Mouse (Mus musculus) heart, adult 18-20 months (tissue): ENCODE results near the gene Ctnnd2. TPM values are rescaled to one million over a fixed set of nuclear protein-coding genes. Genes with fewer than 3 reads are reported as not detected.
A peak's percentile ranks its signal among the peaks of the same experiment; 100 is the strongest.

Experiments
- DNase-seq, 2 experiments: peaks; one replicate each; pipeline ENCODE4 v3.0.0; 2021 to 2022; ENCODE audit warnings: mixed read lengths in 1 of 2
- total RNA-seq, 2 experiments: library from RNA; stranded (reverse); gene quantifications; 2 replicates each; pipeline ENCODE4 v1.2.3; 2021

Gene Ctnnd2
- total RNA-seq, 2 experiments from 2014 or later, result 0.22 to 0.23 TPM

DNA sequence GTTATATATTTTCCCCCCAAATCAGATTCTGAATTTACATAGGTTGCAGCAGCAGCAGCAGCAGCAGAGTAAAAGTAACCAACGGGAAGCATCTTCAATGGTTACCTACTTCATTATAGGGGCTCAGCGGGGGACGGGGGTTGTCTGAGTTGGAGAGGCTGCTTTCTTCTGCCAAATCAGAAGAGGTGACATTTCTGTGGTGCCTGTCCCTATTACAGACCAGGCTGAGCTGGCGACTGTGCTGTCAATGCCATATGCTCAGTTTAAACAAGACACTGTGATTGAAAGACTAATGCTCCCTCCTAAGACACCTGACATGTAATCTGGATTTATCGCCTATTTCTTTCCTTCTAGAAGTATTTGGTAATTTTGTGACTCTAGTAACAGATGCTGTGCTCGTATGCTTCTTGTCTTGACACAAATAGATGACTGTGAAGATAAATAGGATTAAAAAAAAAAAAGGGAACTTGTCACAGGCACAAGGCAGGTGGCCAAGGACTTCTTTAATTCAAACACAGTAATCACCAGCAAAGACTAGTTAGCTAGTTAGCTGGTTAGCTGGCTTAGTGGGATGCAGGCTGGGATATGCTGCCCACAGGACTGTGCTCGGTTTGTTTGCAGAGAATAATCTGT lies 475.4 kb downstream of the Ctnnd2 start:
- no peak for DNase-seq

DNA sequence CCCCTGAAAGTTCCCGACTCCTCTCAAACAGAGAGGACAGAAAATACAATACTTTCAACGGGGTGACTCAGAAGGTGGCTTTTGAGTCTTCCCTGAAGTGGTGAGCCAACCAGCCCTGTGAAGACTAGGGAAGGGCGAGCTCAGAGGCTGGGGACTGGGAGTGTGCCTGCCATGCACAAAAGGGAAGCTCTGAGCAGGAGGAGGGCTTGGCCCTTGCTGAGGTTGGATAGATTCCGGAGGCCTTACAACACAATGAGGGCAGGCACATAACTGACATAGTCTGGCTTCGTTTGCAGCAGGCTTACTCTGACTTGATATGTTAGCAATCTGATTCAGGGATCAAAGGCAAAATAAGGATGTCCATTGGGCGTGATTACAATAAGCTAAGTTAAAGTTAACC lies 477.6 kb downstream of the Ctnnd2 start:
- DNase-seq, result no peak

DNA sequence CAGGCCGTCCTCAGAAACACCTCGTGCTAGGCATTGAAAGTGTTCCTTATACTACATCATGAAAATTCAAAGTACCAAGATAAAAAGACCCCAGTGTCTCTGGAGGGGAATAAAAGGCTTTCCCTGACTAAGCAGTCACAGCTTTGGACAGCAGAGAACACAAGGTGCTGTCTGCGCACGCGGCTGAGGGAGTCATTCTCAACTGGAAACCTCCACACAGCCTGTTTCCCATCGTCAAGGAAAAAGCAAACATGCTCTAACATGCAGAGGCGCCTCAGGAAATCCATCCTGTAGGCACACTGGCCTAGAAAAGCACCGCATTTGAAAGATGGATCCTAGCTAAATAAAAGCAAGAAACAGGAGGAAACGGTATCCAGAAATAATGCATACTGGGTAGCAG lies 483.0 kb downstream of the Ctnnd2 start:
- DNase-seq, result no peak

DNA sequence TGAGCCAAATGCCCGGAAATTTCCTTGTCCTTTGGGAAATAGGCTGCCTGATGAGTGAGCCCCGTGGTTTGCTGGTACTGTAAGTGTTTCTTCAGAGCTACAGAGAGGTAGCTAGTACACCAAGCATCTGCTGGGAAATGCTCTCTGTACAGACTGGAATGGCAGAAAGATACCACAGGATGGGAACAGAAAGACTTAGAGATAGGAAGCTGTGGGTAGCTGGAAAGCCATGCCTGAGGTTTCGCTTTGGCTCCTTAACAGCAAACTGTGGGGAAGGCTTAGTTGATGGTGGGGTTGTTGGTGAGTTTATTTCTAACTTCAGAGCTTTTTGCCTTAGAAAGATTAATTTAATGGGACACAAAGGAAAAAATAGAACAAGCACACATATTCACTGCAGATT lies 485.2 kb downstream of the Ctnnd2 start:
- no peak for DNase-seq

DNA sequence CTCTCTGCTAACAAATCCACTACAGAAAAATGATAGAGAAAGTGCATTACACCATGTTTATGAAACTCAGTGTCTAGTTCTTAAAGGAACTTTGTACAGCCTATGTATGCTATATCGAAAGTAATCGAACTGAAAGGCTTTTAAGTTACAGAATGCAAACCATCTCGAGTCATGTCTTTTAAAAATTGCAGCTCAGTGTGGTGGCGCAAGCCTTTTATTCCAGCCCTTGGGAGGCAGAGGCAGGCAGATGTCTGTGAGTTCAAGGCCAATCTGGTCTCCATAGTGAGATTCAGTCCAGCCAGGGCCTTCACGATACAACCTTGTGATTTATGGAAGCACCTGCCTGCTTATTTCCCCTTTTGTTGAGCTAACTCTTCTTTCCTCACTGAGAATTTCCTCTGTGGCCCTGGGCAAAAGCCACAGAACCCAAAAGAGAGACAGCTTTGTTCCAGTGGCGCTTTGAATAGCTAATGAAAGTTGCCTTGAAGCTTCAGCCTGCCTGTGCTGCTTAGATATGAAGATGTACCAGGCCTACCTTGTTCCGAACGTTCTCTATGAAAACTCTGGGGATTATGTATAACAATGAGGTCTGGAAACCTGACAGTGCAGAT lies 488.3 kb downstream of the Ctnnd2 start:
- DNase-seq, result no peak

DNA sequence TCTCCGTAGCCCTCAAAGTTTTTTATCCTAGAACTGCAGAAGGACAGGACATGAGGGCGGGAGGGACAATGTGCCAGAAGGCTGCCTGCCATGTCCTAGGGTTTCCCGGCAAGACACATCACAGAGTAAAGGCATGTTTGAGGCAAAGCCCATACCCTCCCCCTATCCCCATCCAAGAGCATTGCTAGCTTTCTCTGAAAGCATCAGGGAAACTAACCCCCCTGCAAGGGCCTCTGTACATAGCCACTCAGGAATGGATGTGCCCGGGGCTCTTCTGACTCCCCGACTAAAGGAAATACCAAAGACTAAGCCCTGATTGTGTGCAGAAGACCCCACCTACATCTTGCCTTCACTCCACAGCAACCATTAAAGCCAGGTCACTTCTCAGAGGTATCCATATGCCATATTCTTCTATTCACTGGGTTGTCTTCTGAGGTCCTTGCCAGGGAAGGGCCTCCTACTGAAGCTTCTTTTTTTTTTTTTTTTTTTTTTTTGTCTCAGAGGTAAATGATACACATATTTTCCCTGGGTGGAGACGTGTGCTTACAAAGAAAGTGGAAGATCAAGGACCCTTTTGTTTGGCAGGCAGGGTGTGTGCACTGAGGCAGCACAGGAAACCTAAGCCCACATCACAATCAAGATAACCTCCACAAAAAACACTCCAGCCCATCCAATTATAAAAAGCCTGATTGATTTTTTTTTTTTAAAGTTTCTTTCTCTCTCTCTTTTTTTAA lies 489.5 kb downstream of the Ctnnd2 start:
- no peak for DNase-seq

DNA sequence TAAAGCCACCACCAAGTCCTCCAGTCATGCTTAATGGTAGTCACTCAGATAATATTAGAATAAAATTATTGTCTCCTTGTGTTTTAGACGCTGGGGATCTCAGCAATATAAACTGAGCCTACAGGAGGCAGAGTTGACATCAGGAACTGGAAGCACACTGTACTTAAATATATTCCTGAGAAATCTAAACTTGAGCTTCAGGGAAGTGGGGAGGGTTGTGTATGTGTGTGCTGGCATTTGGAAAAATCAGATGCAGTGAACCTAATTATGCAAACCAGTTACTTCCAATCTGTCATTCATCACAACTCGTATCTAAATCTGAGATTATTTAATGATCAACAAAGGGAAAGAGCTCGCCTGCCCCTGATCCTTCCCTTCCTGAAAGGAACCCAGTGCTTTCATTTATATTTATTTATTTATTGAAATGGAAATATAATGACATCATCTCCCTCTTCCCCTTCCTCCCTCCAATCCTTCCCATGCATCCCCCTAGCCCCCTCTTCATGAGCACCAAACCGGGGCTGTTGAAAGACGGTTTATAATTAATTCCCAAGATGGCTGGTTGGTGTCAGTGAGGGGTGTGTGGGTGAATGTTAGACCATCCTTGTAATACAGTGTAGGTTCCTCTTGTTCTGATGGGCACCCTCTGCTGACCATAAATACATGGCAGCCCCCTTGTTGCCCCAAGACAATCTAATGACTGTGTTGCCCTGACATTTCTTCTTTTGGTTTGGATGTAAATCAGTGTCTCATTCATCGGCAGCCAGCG lies 495.6 kb downstream of the Ctnnd2 start:
- DNase-seq, result no peak

DNA sequence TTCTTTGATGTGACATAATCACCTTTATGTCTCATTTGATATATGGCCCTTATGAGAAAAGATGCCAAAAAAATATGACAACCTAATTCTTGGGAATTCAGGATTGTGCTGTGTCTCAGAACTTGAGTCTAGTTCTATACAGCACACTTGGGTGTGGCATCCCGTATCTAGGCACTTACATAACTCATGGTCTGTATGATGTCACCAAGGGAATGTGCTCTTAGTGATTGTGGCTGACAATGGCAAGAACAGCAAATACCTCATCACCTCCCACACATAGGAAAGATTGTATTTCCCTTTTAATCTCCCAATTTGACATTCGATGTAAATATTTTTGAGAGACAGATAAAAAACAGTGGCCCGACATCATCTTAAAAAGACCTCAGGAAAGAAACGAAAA lies 509.5 kb downstream of the Ctnnd2 start:
- DNase-seq, result no peak

DNA sequence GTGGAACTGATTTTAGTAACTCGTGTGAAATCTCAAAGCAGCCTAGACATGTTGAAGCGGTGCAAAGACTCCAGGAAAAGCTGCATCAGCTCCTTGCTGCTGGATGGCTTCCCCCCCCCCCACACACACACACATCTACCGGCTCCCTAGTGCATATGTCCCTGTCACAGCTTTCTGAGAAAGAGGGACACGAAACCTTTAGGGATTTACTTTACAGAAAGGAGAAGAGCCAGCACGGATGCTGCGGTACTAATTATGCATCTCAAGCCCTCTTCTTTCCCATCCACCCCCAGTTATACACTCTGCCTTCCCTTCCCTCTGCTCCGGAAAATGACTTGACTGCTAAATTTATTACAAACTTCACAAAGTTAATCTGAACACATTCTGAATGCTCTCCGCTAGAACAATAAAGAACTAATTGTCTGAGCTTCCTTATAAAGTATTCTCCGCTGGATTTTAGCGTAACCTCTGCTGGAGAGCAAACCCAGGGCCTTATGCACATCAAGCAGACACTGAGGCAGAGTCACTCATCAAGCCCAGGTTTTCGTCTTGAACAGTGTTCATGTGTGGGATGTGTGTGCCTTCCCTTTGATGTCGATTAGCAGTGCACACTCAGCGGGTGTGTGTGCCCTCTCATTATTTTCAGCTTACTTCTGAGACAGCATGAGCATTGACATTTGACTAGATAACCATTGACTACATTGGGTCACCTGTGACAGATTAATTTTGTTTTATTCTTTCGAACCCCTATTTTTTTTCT lies 510.1 kb downstream of the Ctnnd2 start:
- DNase-seq, result no peak

DNA sequence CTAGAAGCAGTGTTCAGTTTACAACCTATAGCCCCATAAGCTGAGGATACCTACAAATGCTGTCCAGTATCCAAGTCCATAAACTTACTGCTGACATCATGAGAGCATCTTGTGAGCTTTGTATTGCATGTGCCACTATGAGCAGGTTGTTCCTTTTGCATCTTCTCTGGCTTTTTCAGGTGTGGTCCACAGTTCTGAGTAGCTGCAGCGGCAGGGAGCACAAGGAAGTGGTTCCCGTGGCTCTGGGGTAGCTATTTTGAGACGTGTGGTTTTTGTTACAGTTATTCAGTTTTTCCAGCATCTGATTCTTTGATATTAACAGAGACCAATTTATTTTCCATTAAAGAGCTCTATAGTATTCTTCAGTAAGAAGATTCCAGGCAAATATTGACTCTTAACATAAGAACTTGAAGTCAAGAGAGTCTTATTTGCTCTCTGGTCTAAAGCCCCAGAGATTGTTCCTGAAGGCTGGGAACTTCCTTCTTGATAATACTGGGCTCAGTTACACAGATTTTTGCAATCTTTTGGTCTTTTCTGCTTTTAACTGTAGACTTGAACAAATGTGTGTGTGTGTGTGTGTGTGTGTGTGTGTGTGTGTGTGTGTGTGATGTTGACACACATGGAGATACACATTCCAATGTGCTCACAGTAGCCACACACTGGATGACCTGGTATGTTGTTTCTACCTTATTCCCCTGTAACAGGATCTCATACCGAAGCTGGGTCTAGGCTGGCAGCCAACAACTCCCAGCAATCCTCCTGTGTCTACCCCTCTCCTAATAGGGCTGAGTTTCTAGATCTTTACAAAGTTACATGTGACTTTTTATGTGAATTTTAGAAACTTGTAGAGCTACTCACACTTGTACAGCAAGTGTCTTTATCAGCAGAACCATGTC lies 514.1 kb downstream of the Ctnnd2 start:
- no peak for DNase-seq

DNA sequence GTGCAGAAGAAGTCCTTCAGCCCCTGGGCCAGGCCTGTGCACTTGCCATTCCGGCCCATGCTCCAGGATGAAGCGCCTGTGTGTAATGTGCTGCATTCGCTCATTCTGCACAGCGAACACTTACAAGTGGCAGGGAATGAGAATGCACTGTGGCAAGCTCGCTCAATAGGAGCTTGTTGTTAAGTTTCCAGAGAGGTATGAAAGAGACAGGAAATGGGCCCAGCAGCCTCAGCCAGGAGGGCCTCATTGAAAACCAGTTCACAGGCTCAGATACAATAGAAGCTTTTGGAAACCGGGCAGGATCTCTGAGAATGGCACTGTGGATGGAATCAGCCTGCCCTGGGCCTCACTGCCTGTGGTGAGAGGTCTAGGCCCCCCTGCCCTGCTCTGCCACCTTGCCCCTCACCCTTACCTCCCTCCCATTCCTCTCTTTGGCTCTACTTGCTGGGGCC lies 521.4 kb downstream of the Ctnnd2 start:
- DNase-seq, result no peak

DNA sequence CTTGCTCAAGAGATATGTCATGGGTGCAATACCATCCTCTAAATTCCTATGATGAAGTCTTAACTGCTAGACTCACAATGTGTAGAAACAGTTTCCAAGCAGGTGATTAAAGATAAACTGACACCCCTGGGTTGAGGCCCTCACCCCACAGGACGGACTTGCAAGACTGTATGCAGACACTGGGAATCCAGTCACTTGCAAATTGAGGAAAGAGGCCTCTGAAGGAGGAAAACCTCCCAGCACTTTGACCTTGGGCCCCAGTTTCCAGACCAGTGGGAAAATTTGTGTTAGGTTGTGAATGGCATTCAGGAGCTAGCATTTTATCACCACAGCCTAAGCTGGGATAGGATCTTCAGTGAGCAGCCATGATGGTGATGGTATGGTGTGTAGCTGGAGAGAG lies 521.9 kb downstream of the Ctnnd2 start:
- DNase-seq, result no peak

DNA sequence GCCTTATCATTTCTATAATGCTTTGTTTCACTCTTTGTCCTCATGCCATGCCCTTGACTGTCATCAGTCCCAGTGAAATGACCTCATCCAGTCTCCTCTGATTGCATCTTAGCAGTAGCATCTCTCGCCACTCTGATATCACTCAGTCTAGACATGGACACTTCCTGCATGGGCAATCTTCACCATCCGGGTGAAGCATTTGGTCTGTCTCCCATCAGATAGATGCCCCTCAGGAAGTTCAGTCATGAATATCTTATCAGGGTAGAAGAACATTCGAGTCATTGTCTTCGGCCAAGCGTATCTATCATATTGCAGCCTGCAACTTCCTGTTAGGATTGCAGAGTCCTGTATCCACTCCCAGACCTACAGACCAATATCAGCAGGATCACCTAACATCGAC lies 523.5 kb downstream of the Ctnnd2 start:
- no peak for DNase-seq

DNA sequence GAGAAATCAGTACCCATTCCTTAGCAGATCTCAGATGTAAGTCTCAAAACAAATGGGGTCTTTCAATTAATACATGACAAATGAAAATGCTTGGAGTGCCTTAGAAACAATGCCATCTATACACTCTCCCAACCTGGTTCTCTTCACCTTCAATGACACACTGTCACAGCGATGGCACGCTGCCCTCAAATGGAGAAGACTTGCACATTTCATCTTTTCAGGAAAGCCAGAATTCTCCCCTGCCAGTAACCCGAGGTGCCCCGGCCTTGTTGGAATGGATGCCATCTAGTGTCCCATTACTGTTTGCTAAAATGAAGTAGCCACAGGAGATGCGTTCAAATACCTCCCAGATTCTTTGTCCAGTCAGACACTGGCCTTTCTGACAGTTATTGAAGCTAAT lies 525.0 kb downstream of the Ctnnd2 start:
- no peak for DNase-seq

DNA sequence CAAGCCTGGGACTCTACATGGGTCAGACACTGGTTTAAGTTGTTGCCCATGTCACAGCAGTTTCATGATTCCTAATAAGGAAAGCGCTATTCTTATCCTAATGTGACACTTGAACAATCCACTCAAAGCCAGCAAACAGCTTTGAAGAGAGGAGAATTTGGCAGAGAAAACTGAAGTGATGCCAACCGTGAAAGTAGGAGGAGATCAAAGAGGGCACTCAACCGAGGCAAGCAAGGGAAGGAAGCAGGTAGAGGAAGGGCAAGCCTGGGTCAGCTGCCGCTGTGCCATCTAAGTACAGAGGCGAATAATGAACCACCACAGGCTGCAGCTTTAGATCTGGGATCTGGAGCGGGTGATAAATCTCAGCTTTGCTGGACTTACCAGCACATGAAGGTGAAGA lies 528.4 kb downstream of the Ctnnd2 start:
- peak; percentile 5 to 8 for DNase-seq

DNA sequence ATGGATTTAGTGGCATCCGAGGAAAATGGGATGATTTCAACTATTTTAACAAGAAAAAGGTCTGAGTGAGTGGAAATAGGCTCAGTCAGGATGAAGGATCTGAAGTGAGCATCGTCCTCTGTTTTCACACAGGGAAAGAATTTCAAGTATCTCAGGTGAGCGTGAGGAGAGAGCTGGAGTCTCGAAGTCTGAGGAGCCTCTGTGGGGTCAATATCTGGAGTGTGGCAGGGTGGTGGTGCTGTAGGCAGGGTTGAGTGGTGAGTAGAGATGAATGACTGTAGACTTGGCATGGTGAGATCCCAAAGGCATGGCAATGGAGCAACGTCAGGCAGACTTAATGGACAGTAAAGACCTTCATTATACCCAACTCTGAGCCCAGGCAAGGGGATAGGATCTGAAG lies 529.2 kb downstream of the Ctnnd2 start:
- DNase-seq, result no peak

DNA sequence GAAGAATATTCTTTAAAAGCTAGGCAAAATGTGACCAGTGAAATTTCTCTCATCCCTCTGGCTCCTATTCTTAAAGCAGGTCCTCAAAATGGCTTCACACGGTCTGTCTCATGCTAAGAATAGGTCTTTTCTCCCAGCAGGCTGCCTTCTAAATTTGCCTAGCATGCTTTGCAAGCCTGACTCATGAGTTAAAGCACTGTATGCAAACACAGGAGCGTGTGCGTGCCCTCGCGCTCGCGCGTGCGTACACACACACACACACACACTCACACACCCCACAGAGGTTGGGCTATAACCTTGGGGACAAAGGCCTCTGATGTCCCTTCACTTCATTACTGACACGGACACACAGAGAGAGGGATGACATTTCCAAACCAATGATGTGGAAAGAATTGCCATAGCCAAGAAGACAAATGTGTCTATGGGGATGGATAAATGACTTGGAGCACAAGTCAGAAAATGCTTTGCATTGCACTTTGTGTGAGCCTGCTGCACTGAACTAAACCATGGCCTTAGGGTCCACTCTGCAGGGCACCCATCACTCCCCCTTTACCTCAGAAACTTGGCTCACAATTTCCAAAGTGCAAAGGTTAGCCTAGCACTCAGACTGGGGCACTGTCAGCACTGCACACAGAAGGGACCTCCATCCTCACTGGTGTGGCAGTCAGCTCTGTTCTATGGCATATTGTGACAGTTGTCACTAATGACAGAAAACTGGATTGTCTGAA lies 536.8 kb downstream of the Ctnnd2 start:
- no peak for DNase-seq

DNA sequence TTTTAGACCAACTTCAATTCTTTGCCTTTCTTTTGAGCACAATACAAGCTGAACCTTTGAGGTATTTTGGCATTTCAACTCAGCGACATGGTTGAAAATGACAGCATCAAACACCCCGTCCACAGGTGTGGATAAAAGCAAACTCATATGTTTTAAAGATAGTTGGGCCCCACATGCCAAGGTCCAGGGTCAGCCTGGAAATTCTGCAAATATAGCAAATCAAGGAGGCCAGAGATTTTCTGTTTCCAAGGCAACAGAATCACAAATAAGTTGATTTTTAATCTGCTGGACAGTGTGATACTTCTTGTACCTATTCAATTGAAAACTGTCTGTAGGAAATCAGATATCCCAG lies 537.3 kb downstream of the Ctnnd2 start:
- no peak for DNase-seq

DNA sequence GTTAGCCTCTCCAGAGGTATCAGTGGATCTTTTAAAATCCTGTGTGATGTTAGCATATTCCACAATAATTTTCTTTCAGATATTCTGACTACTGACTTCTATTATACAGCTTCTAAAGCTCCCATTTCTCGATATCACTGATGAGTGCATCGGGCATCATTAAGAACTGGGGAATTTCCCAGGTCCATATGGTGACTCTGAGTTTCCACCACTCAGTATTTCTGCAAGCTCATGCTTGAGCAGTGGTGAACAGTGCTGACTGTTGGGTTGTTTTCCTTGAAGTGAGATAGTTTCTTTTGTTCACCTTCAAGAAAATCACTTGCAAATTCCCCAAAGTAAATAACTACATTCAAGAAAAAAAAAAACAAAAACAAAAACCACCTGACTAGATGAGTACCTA lies 542.4 kb downstream of the Ctnnd2 start:
- no peak for DNase-seq

DNA sequence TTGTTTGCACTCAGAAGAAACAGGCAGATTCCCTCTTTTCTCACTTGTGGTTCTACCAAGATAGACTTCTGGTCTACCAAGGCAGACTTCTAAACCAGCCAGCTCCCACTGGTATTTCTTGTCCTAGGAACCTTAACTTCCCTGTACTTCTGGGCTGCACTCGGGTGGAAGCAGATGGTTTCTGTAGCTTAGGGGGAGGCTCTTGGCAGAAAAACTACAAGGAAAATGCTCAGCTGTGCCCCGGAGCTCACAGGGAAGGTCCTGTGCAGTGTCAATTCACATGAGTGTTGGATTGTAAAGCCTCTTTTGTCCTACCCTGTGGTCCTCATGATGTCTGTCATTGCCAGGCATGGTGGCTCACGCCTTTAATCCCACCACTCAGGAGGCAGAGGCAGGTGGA lies 546.4 kb downstream of the Ctnnd2 start:
- DNase-seq, result no peak

DNA sequence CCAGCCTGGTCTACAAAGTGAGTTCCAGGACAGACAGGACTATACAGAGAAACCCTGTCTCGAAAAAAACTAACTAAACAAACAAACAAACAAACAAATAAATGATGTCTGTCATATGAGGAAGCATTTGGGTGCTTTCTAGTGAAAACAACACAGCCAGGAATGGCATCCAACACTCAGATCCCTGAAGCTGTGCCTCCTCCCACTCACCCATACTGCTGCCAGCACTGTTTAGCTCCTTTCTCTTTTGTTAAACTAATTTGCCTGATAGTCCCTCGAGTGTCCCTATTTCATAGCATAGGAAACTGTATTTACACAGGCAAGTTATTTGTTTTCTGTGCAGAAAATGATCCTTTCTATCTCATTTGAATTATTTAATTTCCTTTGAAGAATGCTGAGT lies 546.8 kb downstream of the Ctnnd2 start:
- no peak for DNase-seq
